Mouse (Mus musculus): ENCODE data around the gene Tdpoz2.
"Not testable (repeated sequence)": the region's sequence is repeated elsewhere in the genome, so short reads cannot be mapped to it uniquely, and the experiment has no call there.

Gene Tdpoz2

DNA sequence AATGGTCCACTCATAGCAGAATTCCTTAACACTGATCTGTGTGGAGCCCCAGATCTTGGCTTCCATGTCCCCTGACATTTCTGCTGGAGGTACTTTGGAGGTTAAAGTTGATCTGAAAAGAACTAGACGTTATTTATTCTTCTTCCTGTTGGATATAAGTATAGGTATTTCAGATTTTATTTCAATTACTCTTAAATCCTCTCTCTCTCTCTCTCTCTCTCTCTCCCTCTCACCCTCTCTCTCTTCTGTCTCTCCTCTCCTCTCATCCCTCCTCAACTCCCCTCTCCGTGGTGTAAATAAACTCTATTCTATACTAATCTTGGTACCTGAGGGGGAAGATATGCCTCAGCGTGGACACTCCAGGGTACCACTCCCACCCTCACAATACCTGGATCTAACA is at the start of gene Tdpoz2:
TSS of gene Tdpoz2 (minus strand) at position 101 of the 400 bp plus-strand sequence.
- no peak for DNase-seq (ENCODE audit: low spot score in 2 of 2)

DNA sequence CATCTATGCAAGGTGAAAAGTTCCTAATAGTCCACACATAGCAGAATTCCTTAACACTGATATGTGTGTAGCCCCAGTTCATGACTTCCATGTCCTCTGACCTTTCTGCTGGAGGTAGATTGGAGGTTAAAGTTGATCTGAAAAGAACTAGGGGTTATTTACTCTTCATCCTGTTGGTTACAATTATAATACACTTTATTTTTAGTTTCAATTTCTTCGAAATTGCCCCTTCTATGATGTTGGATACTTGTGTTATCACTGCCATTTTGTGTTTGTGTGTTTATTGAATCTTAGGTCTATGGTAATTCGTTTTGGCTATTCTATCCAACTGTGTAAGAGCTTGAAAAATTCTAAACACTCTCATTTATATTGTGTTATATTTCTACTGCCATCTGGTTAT is 40.5 kb upstream of the Tdpoz2 start, which contains the start of gene Gm37596:
TSS of gene Gm37596 (minus strand) at position 101 of the 400 bp plus-strand sequence.
- not testable (repeated sequence) for DNase-seq (ENCODE audit: low spot score in 2 of 2)

DNA sequence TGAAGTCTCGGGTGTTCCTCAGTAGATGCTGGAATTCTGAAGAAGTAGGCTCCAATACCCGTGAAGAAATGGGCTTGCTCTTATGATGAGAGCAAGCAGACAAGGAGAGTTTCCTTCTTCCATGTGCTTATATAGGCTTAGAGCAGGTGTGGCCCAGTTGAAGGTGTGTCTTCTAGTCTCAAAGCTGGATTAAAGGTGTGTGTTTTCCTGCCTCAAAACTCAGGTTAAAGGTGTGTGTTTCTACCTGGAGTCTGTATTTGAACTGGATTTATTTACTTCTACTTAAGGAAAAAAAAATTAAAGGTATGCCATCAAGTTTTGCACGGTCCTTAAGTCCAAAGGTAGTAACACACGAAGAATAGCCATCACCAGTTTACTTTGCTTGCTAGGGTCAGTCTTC is 23.7 kb upstream of the Tdpoz2 start, which contains the start of gene Tdpoz1:
TSS of gene Tdpoz1 (minus strand) at position 101 of the 400 bp plus-strand sequence.
- DNase-seq (ENCODE audit: low spot score in 2 of 2), result not testable (repeated sequence)

DNA sequence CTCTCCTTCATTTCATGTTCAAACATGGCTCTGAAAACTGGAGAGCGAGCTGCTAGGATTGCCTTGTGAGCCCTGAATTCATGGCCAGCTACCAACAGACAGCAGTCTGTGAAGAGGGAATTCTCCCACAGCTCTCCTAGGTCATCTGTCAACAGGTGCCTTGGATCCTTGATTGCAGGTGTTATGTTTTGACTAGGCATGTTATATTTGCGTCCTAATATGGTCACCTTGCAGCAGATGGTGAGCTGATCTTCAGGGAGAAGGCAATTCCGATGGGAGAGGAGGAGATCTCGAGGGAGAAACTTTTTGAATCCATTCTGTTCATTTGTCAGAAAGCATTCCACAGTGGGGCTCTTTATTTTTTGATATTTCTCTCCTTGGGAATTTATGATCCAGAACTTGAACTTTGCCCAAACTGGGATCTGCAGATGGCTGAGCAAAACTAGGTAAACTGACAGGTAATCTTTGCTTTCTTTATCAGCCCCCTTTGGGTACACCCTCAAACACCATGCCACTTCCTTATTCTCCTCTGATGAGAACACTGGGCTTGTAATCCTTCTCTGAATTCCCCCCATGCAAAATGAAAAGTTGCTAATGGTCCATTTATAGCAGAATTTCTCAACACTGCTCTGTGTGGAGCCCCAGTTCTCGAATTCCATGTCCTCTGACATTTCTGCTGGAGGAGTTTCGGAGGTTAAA is 18.5 kb upstream of the Tdpoz2 start:
- not testable (repeated sequence) for DNase-seq (ENCODE audit: low spot score in 2 of 2)

DNA sequence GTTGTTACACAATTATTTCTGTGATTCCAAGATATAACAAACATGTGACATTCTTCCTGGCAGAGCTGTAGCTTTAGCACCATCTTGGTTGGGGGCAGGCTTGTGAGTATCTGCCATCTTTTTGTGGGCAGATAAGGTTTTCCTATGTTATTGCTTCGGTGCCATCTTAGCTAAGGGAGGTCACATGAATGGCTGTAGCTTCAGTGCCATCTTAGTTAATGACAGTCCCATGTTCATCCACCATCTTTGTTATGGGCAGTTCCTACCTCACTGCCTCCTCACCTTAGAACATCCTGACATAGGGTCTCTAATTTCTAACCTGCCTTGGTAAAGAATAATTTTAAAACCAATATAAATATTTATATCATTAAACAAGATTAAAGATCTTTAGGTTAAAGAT is 1.8 kb upstream of the Tdpoz2 start:
- no peak for DNase-seq (ENCODE audit: low spot score in 2 of 2)

DNA sequence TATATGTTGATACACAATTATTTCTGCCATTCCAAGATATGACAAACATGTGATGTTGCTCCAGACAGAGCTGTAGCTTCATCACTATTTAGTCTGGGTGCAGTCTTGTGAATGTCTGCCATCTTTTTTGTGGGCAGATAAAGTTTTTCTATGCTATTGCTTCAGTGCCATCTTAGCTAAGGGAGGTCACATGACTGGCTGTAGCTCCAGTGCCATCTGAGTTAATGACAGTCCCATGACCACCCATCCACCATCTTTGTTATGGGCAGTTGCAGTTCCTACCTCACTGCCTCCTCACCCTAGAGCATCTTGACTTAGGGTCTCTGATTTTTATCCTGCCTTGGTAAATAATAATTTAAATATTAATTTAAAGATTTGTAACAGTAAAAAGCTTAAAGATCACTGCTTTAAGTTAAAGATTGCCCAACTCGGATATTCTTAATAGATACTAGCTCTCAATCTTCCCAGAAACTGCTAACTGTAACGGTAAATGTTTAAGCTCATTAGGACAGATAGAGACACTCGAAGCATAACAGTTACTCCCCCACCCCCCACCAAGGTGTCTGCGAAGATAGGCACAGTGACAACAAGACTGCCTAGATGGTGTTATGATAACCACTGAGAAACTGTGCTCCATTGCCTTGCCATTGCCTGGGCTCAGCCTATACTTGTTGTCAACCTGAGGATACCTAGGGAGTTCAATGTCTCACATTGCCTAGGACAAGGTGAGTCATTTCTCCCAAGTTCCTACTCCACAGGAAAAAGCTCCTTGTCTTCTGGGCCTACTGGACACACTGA is 21.4 kb downstream of the Tdpoz2 start:
- not testable (repeated sequence) for DNase-seq (ENCODE audit: low spot score in 2 of 2)

DNA sequence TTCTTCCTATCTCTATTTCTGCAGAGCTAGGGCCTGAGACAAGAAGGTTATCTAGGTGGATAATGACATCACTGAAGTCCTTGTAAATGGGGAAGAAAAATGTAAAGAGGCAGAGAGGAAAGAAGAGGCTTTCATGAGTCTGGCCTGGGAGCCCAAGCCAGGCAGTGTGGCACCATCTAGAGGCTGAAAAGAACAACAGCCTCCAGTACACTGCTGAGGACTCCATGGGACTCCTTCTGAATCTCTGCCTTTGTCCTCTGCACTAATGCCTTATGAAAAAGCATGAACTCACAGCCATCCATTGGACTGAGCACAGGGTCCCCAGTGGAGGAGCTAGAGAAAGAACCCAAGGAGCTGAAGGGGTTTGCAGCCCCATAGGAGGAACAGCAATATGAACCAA is 43.5 kb downstream of the Tdpoz2 start:
- DNase-seq (ENCODE audit: low spot score in 2 of 2), result peak in 1 of 2 experiments; percentile 10

DNA sequence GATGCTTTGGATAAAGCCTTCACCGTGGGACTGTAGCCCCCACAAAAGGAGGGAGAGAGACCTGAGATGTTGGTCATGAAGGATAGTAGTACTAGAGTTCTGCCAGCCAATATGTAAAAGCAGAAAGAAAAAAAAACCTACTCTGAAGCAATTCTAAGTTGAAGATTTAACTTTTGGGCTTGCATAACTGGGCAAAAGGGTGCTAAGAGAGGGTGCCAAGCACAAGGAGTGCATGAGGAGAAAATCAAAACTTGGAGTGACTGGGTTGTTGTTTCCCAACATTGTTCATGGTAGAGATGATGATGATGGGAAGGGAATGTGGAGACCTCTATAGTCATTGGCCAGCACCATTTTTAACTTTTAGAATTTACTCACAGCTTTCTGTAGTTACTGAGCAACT is 50.6 kb downstream of the Tdpoz2 start:
- DNase-seq (ENCODE audit: low spot score in 2 of 2), result no peak
